Mouse (Mus musculus) thymus, adult 2 months (tissue): ENCODE measurements around the gene Cdcp2.

Experiments used
- CTCF ChIP-seq: fragments of 200-500 bp; IDR thresholded peaks from 2 replicates; pipeline ENCODE4 v1.5.1; 2012; ENCODE audit warnings: mild to moderate bottlenecking, control low read depth, low read length, moderate library complexity, borderline replicate concordance; ENCODE audit not compliant: control insufficient read depth, poor library complexity, insufficient read depth; ENCODE audit errors: extremely low read depth
- POLR2A ChIP-seq: fragments of 200-500 bp; IDR thresholded peaks from 2 replicates; pipeline ENCODE4 v1.6.1; 2012; ENCODE audit warnings: mild to moderate bottlenecking, low read length, control low read depth, moderate library complexity; ENCODE audit not compliant: control insufficient read depth, poor library complexity, insufficient read depth; ENCODE audit errors: extremely low read depth

DNA sequence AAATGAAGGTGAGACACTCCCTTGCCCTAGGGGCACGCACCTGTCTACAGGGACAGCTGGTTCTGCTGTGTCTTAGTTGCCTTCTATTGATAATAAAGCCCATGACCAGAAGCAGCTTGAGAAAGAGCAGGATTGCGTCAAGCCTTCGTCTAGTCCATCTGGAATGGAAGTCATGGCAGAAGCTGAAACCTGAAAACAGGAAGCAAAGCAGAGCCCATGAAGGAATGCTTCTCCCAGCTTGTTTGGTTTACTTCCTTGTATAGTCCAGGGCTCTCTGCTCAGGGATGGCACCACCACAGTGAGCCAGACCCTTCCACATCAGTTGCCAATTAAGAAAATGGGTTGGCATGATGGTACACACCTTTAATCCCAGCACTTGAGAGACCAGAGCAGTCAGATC is 14.5 kb upstream of the Cdcp2 start:
- TF ChIP-seq POLR2A, result no peak
- no peak for TF ChIP-seq CTCF
